Mouse (Mus musculus) midbrain, embryonic 13.5 days (tissue): Measurements from ENCODE around the gene Pias1. TPM values are rescaled to one million over a fixed set of nuclear protein-coding genes. Genes with fewer than 3 reads are reported as not detected.
"Not testable (repeated sequence)": the region's sequence is repeated elsewhere in the genome, so short reads cannot be mapped to it uniquely, and the experiment has no call there.

ENCODE experiments used
- ATAC-seq: fragments of 200-750 bp; cut with Nextera tagmentation; 2 replicates; pipeline ENCODE4 v1.8.0; 2017; ENCODE audit warnings: mild to moderate bottlenecking, moderate TSS enrichment, moderate library complexity
- H3K27ac ChIP-seq: fragments of 300-500 bp; sonication (generic); 2 replicates; pipeline ENCODE4 v1.5.1; 2015; ENCODE audit warnings: inconsistent platforms, mild to moderate bottlenecking, moderate library complexity
- H3K27me3 ChIP-seq: fragments of 300-500 bp; sonication (generic); 2 replicates; pipeline ENCODE4 v1.6.1; 2015; ENCODE audit warnings: mild to moderate bottlenecking, inconsistent platforms
- H3K36me3 ChIP-seq: fragments of 300-500 bp; sonication (generic); 2 replicates; pipeline ENCODE4 v1.6.1; 2015; ENCODE audit warnings: mild to moderate bottlenecking, inconsistent platforms
- H3K4me1 ChIP-seq: fragments of 300-500 bp; sonication (generic); replicated peaks from 2 replicates; pipeline ENCODE4 v1.6.1; 2015; ENCODE audit warnings: inconsistent platforms
- H3K4me2 ChIP-seq: fragments of 300-500 bp; sonication (generic); replicated peaks from 2 replicates; pipeline ENCODE4 v1.6.1; 2015; ENCODE audit warnings: moderate library complexity, mild to moderate bottlenecking, inconsistent platforms
- H3K4me3 ChIP-seq: fragments of 300-500 bp; sonication (generic); replicated peaks from 2 replicates; pipeline ENCODE4 v1.5.1; 2015; ENCODE audit warnings: mild to moderate bottlenecking, inconsistent platforms
- H3K9ac ChIP-seq: fragments of 300-500 bp; sonication (generic); replicated peaks from 2 replicates; pipeline ENCODE4 v1.6.1; 2015; ENCODE audit warnings: mild to moderate bottlenecking, inconsistent platforms
- H3K9me3 ChIP-seq: fragments of 300-500 bp; sonication (generic); 2 replicates; pipeline ENCODE4 v1.6.1; 2016; ENCODE audit warnings: mild to moderate bottlenecking, inconsistent platforms
- WGBS: fragments of 180-500 bp; shearing (Covaris S2); methylation state at CpG from one replicate; pipeline ENCODE4 v1.1.7; 2015; 5-methylcytosine and 5-hydroxymethylcytosine counted together
- polyA plus RNA-seq: library from polyadenylated mRNA; unstranded; fragments of >200 nt; fragmentation: Nextera tagmentation; extraction: Ambion mirVana; gene quantifications from 2 replicates; pipeline ENCODE4 v1.2.1, GENCODE M21; 2015

Gene Pias1
- polyA plus RNA-seq, 1 experiment from 2014 or later = 70.2 TPM

- Histone ChIP-seq H3K4me2 (no peak overlapping the region), H3K9ac (no peak overlapping the region), H3K9me3 (no peaks in the 10 kb centered on the region), H3K27ac (no peak overlapping the region), H3K4me3 (no peak overlapping the region), H3K36me3 (peaks cover 25% of the 10 kb centered on the region), H3K4me1 (no peaks in the 10 kb centered on the region), H3K27me3 (no peaks in the 10 kb centered on the region)
- no peak for ATAC-seq
- WGBS = 90% methylated on average over 2 of the region's 2 CpGs
Measured at GRCm38 (mm10) chr9:62877825-62878224, 109.9 kb downstream of the Pias1 start.

- Histone ChIP-seq H3K4me1 (no peaks in the 10 kb centered on the region), H3K36me3 (peaks cover 19% of the 10 kb centered on the region), H3K4me2 (no peak overlapping the region), H3K4me3 (no peak overlapping the region), H3K9me3 (no peaks in the 10 kb centered on the region), H3K9ac (no peak overlapping the region), H3K27ac (no peak overlapping the region), H3K27me3 (no peaks in the 10 kb centered on the region)
- ATAC-seq = no peak
- 92% methylated on average over 7 of the region's 7 CpGs for WGBS
Measured at GRCm38 (mm10) chr9:62876966-62877616, 110.6 kb downstream of the Pias1 start.

DNA sequence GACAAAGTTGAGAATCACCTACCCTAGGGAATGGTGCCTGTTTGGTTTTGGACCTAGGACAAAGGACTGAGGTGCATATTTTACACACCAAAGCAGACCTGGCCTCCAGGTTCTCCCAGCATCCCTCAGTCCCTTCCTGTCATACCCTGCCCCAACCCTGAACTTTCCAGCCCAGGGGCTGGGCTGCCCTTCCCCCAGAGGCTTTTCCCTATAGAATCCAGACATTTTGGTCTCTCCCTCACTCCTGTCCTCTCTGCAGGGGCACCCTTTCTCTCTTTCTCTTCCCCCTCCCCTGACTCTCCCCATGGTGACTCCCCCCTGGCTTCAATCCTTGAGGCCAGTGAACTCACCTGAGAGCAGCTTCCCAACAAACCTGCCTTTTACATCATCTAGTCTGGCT, 117.0 kb downstream of the Pias1 start:
- Histone ChIP-seq H3K4me3 (no peak overlapping the region), H3K36me3 (no peaks in the 10 kb centered on the region), H3K4me1 (no peaks in the 10 kb centered on the region), H3K4me2 (no peak overlapping the region), H3K27me3 (no peaks in the 10 kb centered on the region), H3K9ac (no peak overlapping the region), H3K9me3 (no peaks in the 10 kb centered on the region), H3K27ac (no peak overlapping the region)
- no peak for ATAC-seq

DNA sequence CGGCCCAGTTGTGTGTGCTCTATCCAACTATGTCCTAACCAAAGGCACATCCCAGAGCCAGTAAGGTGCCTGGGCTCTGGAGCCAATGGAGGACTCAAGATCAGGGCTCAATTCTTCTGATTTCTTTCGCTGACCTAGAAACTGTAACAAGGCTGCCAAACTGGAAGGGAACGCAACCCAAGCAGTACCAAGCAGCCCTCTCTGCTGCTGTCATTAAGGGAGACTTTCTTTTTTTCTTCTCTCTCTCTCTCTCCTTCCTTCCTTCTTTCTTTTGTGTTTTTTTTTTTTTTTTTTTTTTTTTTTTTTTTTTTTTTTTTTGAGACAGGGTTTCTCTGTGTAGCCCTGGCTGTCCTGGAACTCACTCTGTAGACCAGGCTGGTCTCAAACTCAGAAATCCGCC, 118.5 kb downstream of the Pias1 start:
- not testable (repeated sequence) for H3K4me3 ChIP-seq, ATAC-seq, H3K9ac ChIP-seq, H3K27ac ChIP-seq, H3K36me3 ChIP-seq, H3K27me3 ChIP-seq, H3K9me3 ChIP-seq, H3K4me2 ChIP-seq, H3K4me1 ChIP-seq
- 95% methylated on average over 4 of the region's 4 CpGs for WGBS

GRCm38 (mm10) chr9:62860866-62861265, 126.9 kb downstream of the Pias1 start:
- no peak overlapping the region for H3K9ac ChIP-seq
- no peak overlapping the region for H3K27ac ChIP-seq
- H3K4me1 ChIP-seq = peaks cover 18% of the 10 kb centered on the region
- 54% methylated on average over 4 of the region's 4 CpGs for WGBS
- no peak for ATAC-seq
- no peaks in the 10 kb centered on the region for H3K9me3 ChIP-seq
- 0 out of 2 replicates have a peak, but pooled peaks cover 3% of the 10 kb centered on the region for H3K27me3 ChIP-seq
- H3K36me3 ChIP-seq = no peaks in the 10 kb centered on the region
- no peak overlapping the region for H3K4me3 ChIP-seq
- no peak overlapping the region for H3K4me2 ChIP-seq

DNA sequence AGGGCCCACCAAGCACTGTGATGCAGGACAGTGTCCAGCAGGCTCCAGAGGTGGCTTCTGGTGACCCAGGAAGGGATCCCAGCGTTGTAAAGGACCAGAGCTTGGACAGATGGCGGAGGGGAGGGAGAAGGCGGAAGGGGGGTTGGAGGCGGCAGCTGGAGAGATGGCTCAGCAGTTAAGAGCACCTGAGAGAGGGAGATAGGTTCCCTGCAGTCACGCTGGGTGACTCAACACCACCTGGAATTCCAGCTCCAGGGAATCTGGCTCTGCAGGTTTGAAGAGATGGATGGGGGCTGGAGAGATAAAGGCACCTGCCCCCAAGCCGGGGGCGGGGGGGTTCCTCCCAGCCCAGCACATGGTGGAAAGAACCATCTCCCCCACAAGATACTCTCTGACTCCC, 127.6 kb downstream of the Pias1 start:
- H3K9me3 ChIP-seq, H3K4me2 ChIP-seq, ATAC-seq, H3K27me3 ChIP-seq, H3K9ac ChIP-seq, H3K36me3 ChIP-seq, H3K27ac ChIP-seq, H3K4me3 ChIP-seq: not testable (repeated sequence)
- H3K4me1 ChIP-seq = peaks cover 18% of the 10 kb centered on the region
- 64% methylated on average over 7 of the region's 7 CpGs for WGBS

DNA sequence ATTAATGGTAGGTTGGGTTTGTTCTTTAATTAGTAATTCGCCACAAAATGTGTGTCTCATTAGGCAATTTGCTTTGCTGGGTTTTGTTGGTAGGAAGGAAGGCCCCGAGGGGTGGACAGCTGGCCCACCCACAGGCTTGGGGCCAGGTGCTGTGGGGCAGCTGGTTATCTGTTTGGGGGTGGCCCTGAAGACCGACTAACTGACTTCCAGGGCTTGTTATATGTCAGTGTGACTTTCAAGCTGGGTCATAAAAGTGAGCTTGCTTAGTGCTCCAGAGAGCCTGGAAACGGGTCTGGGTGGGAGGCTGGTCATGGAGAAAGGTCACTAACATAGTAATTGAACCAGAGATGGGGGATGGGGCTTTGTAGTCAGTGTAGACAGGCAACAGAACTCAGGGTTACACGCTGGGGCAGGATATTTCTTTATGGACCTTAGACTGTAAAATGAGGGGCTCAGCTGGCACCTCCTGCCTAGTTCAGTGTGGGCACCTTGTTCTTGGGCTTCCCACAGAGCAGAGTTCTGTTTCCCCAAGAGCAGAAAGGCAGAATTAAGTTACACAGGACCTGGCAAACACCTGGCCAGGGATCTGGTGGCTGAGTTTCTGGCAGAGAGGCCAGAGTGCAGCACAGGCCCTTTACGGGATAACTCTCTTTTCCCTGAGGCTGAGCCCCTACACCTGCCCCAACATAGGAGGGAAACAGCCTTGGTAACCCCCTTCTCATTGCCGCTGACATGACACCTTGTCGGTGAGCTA, 129.3 kb downstream of the Pias1 start:
- 67% methylated on average over 8 of the region's 8 CpGs for WGBS
- H3K4me1 ChIP-seq = peaks cover 18% of the 10 kb centered on the region
- H3K9me3 ChIP-seq = no peaks in the 10 kb centered on the region
- H3K27ac ChIP-seq = no peak overlapping the region
- no peak overlapping the region for H3K9ac ChIP-seq
- no peaks in the 10 kb centered on the region for H3K36me3 ChIP-seq
- no peak overlapping the region for H3K4me2 ChIP-seq
- H3K4me3 ChIP-seq = no peak overlapping the region
- ATAC-seq = no peak
- H3K27me3 ChIP-seq = 0 out of 2 replicates have a peak, but pooled peaks cover 3% of the 10 kb centered on the region

DNA sequence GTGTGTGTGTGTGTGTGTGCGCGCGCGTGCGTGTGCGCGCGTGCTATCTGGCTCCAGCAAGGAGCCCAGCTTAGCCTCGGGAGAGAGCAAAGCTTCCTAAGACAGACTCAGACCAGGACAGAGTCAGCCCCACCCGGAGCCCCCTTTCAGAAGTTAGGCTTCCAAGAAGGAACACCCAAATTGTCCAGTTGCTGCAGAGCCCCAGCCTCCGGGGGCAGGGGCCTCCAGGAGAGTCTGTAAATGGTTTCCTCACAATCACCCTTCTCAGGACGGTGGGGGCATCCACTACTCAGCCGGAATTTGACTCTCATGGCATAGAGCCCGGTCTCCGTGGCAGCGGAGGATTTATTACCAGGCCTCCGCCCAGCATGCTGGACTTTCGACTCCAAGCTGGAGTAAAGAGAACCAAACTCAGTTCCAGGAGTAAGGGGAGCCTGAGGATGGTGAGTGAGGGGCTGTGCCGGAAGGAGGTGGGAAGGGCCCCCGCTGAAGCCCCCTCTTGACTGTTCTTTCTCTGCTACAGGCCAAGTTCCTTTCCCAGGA, 129.9 kb downstream of the Pias1 start, which contains the start of gene Calml4:
Gene Calml4 (plus strand): TSS at position 362 of the 543 bp plus-strand sequence.
- 62% methylated on average over 20 of the region's 20 CpGs for WGBS
- no peaks in the 10 kb centered on the region for H3K9me3 ChIP-seq
- H3K27ac ChIP-seq = no peak within 1 kb of the TSS
- peak; percentile 53; the same call in 1 of the 2 replicates for ATAC-seq
- no peak within 1 kb of the TSS for H3K4me3 ChIP-seq
- no peak within 1 kb of the TSS for H3K4me2 ChIP-seq
- H3K36me3 ChIP-seq = no peaks in the 10 kb centered on the region
- peaks cover 18% of the 10 kb centered on the region for H3K4me1 ChIP-seq
- H3K9ac ChIP-seq = no peak within 1 kb of the TSS
- 0 out of 2 replicates have a peak, but pooled peaks cover 3% of the 10 kb centered on the region for H3K27me3 ChIP-seq

GRCm38 (mm10) chr9:62857216-62857615, 130.5 kb downstream of the Pias1 start:
- WGBS = 81% methylated on average over 9 of the region's 9 CpGs
- no peak for ATAC-seq
- 0 out of 2 replicates have a peak, but pooled peaks cover 3% of the 10 kb centered on the region for H3K27me3 ChIP-seq
- H3K27ac ChIP-seq = no peak overlapping the region
- H3K4me2 ChIP-seq = no peak overlapping the region
- H3K9ac ChIP-seq = no peak overlapping the region
- peaks cover 18% of the 10 kb centered on the region for H3K4me1 ChIP-seq
- H3K9me3 ChIP-seq = no peaks in the 10 kb centered on the region
- no peaks in the 10 kb centered on the region for H3K36me3 ChIP-seq
- no peak overlapping the region for H3K4me3 ChIP-seq

GRCm38 (mm10) chr9:62854483-62854882, 133.2 kb downstream of the Pias1 start:
- Histone ChIP-seq H3K9me3 (no peaks in the 10 kb centered on the region), H3K4me1 (peaks cover 14% of the 10 kb centered on the region), H3K27ac (no peak overlapping the region), H3K4me3 (no peak overlapping the region), H3K9ac (no peak overlapping the region), H3K4me2 (no peak overlapping the region), H3K27me3 (0 out of 2 replicates have a peak, but pooled peaks cover 3% of the 10 kb centered on the region), H3K36me3 (no peaks in the 10 kb centered on the region)
- 63% methylated on average over 4 of the region's 4 CpGs for WGBS
- ATAC-seq = no peak

DNA sequence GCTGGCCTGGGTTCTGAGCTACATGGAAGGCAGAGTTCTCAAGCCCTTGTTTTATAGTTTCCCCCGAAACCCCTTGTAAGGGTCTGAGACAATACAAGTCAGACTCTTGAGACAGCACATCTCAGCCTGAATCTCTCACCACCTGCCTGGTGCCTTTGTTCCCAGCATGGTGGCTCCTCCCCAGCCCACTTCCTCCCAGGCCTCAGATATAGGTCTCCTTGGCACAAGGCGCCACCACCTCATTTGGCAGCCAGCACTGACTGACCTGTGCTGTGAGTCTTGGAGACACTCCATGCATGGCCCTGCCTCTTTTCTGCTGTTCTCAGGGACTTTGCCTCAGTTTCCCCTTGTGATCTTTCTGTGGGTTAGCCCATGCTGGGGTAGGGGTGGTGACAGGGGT, 136.2 kb downstream of the Pias1 start:
- 60% methylated on average over 2 of the region's 2 CpGs for WGBS

GRCm38 (mm10) chr9:62848641-62849040, 139.1 kb downstream of the Pias1 start:
- Histone ChIP-seq H3K9ac (no peak overlapping the region), H3K4me2 (no peak overlapping the region), H3K9me3 (no peaks in the 10 kb centered on the region), H3K36me3 (no peaks in the 10 kb centered on the region), H3K4me3 (no peak overlapping the region), H3K27me3 (no peaks in the 10 kb centered on the region), H3K27ac (no peak overlapping the region), H3K4me1 (peaks cover 6% of the 10 kb centered on the region)
- ATAC-seq = peak; percentile 31; the same call in 1 of the 2 replicates
- WGBS = 91% methylated on average over 3 of the region's 3 CpGs

More for the DNA sequence above, 136.2 kb downstream of the Pias1 start:
- H3K27ac ChIP-seq = no peak overlapping the region
- H3K4me1 ChIP-seq = peaks cover 6% of the 10 kb centered on the region
- no peak for ATAC-seq
- H3K4me3 ChIP-seq = no peak overlapping the region
- no peak overlapping the region for H3K4me2 ChIP-seq
- no peaks in the 10 kb centered on the region for H3K9me3 ChIP-seq
- no peaks in the 10 kb centered on the region for H3K36me3 ChIP-seq
- no peaks in the 10 kb centered on the region for H3K27me3 ChIP-seq
- no peak overlapping the region for H3K9ac ChIP-seq
